Mouse (Mus musculus): ENCODE results near the gene Gm3250.
"Not testable (repeated sequence)": the region's sequence is repeated elsewhere in the genome, so short reads cannot be mapped to it uniquely, and the experiment has no call there.

Gm3250 gene

GRCm38 (mm10) chr10:77782442-77782841 lies at the start of gene Gm3250:
TSS of gene Gm3250 (minus strand) at chr10:77782542.
- DNase-seq (ENCODE audit: low spot score in 2 of 2) = not testable (repeated sequence)

GRCm38 (mm10) chr10:77826951-77827350 lies 44.6 kb upstream of the Gm3250 start, which contains the start of gene Krtap10-4:
TSS of gene Krtap10-4 (minus strand) at chr10:77827095.
- no peak for DNase-seq (ENCODE audit: low spot score in 2 of 2)

GRCm38 (mm10) chr10:77819203-77819602 lies 36.9 kb upstream of the Gm3250 start:
- no peak for DNase-seq (ENCODE audit: low spot score in 2 of 2)

GRCm38 (mm10) chr10:77818523-77818922 lies 36.2 kb upstream of the Gm3250 start:
- DNase-seq (ENCODE audit: low spot score in 2 of 2) = no peak

- peak; percentile 28 to 38 for DNase-seq (ENCODE audit: low spot score in 2 of 2)
These were observed 33.2 kb upstream of the Gm3250 start for GRCm38 (mm10) chr10:77815514-77815913.

- DNase-seq (ENCODE audit: low spot score in 2 of 2) = no peak
These were observed 32.0 kb upstream of the Gm3250 start, which contains the start of gene Gm2696 for GRCm38 (mm10) chr10:77814382-77814781. TSS of gene Gm2696 (plus strand) at chr10:77814682.

GRCm38 (mm10) chr10:77811743-77812142 lies 29.4 kb upstream of the Gm3250 start, which contains the start of gene Gm9507:
TSS of gene Gm9507 (minus strand) at chr10:77811843.
- no peak for DNase-seq (ENCODE audit: low spot score in 2 of 2)

GRCm38 (mm10) chr10:77804095-77804494 lies 21.8 kb upstream of the Gm3250 start:
- DNase-seq (ENCODE audit: low spot score in 2 of 2) = no peak

- no peak for DNase-seq (ENCODE audit: low spot score in 2 of 2)
These were observed 16.7 kb upstream of the Gm3250 start, which contains the start of gene Gm19668 for GRCm38 (mm10) chr10:77798921-77799508. TSS of gene Gm19668 (minus strand) at chr10:77799133.

GRCm38 (mm10) chr10:77798164-77798920 lies 16.0 kb upstream of the Gm3250 start:
- DNase-seq (ENCODE audit: low spot score in 2 of 2) = not testable (repeated sequence)

GRCm38 (mm10) chr10:77797677-77798076 lies 15.3 kb upstream of the Gm3250 start:
- DNase-seq (ENCODE audit: low spot score in 2 of 2) = no peak

GRCm38 (mm10) chr10:77794976-77795375 lies 12.6 kb upstream of the Gm3250 start, which contains the start of gene Gm9639:
TSS of gene Gm9639 (minus strand) at chr10:77795076.
- DNase-seq (ENCODE audit: low spot score in 2 of 2) = no peak

- DNase-seq (ENCODE audit: low spot score in 2 of 2) = no peak
These were observed 6.3 kb upstream of the Gm3250 start for GRCm38 (mm10) chr10:77788621-77789020.

- not testable (repeated sequence) for DNase-seq (ENCODE audit: low spot score in 2 of 2)
These were observed 5.5 kb upstream of the Gm3250 start, which contains the start of gene Gm7137 for GRCm38 (mm10) chr10:77787876-77788275. TSS of gene Gm7137 (minus strand) at chr10:77788200.

GRCm38 (mm10) chr10:77783396-77783795 lies 1.1 kb upstream of the Gm3250 start:
- DNase-seq (ENCODE audit: low spot score in 2 of 2) = not testable (repeated sequence)

GRCm38 (mm10) chr10:77776844-77777243 lies 5.5 kb downstream of the Gm3250 start, which contains the start of gene Gm7138:
TSS of gene Gm7138 (minus strand) at chr10:77776944.
- DNase-seq (ENCODE audit: low spot score in 2 of 2) = not testable (repeated sequence)

- not testable (repeated sequence) for DNase-seq (ENCODE audit: low spot score in 2 of 2)
These were observed 10.2 kb downstream of the Gm3250 start for GRCm38 (mm10) chr10:77772142-77772541.

- DNase-seq (ENCODE audit: low spot score in 2 of 2) = not testable (repeated sequence)
These were observed 11.1 kb downstream of the Gm3250 start, which contains the start of gene Gm3238 for GRCm38 (mm10) chr10:77771225-77771624. TSS of gene Gm3238 (minus strand) at chr10:77771325.

GRCm38 (mm10) chr10:77769727-77770126 lies 12.6 kb downstream of the Gm3250 start:
- DNase-seq (ENCODE audit: low spot score in 2 of 2) = no peak

GRCm38 (mm10) chr10:77759582-77759981 lies 22.8 kb downstream of the Gm3250 start, which contains the start of gene Gm3233:
TSS of gene Gm3233 (minus strand) at chr10:77759682.
- DNase-seq (ENCODE audit: low spot score in 2 of 2) = not testable (repeated sequence)

- DNase-seq (ENCODE audit: low spot score in 2 of 2) = no peak
These were observed 28.9 kb downstream of the Gm3250 start for GRCm38 (mm10) chr10:77753448-77753847.

- not testable (repeated sequence) for DNase-seq (ENCODE audit: low spot score in 2 of 2)
These were observed 30.0 kb downstream of the Gm3250 start for GRCm38 (mm10) chr10:77752312-77752711.
